Mouse (Mus musculus) thymus, adult 2 months (tissue): ENCODE results near the gene Tent4a. TPM values are rescaled to one million over a fixed set of nuclear protein-coding genes. Genes with fewer than 3 reads are reported as not detected.
A peak's percentile ranks its signal among the peaks of the same experiment; 100 is the strongest.
"Not testable (repeated sequence)": the region's sequence is repeated elsewhere in the genome, so short reads cannot be mapped to it uniquely, and the experiment has no call there.

Experiments
- DNase-seq: peaks from one replicate; pipeline ENCODE4 v3.0.0; 2021
- H3K27ac ChIP-seq: fragments of 200-500 bp; 2 replicates; pipeline ENCODE4 v1.5.1; 2012; ENCODE audit warnings: low read length, control low read depth; ENCODE audit not compliant: control insufficient read depth, insufficient read depth
- H3K27me3 ChIP-seq: fragments of 200-500 bp; 2 replicates; pipeline ENCODE4 v1.6.1; 2012; ENCODE audit warnings: mild to moderate bottlenecking, low read length, moderate library complexity, mixed read lengths; ENCODE audit not compliant: control insufficient read depth, insufficient read depth
- H3K36me3 ChIP-seq: fragments of 200-500 bp; 2 replicates; pipeline ENCODE4 v1.6.1; 2012; ENCODE audit warnings: mild to moderate bottlenecking, low read length, moderate library complexity; ENCODE audit not compliant: control insufficient read depth, insufficient read depth
- H3K4me1 ChIP-seq: fragments of 200-500 bp; replicated peaks from 2 replicates; pipeline ENCODE4 v1.6.1; 2012; ENCODE audit warnings: low read length; ENCODE audit not compliant: control insufficient read depth, insufficient read depth
- H3K4me3 ChIP-seq: fragments of 200-500 bp; 2 replicates; pipeline ENCODE4 v1.5.1; 2012; ENCODE audit warnings: mild to moderate bottlenecking, low read length, control low read depth, moderate library complexity; ENCODE audit not compliant: control insufficient read depth, insufficient read depth
- CTCF ChIP-seq: fragments of 200-500 bp; IDR thresholded peaks from 2 replicates; pipeline ENCODE4 v1.5.1; 2012; ENCODE audit warnings: mild to moderate bottlenecking, control low read depth, low read length, moderate library complexity, borderline replicate concordance; ENCODE audit not compliant: control insufficient read depth, poor library complexity, insufficient read depth; ENCODE audit errors: extremely low read depth
- POLR2A ChIP-seq: fragments of 200-500 bp; IDR thresholded peaks from 2 replicates; pipeline ENCODE4 v1.6.1; 2012; ENCODE audit warnings: mild to moderate bottlenecking, low read length, control low read depth, moderate library complexity; ENCODE audit not compliant: control insufficient read depth, poor library complexity, insufficient read depth; ENCODE audit errors: extremely low read depth
- WGBS: fragments of 180-500 bp; shearing (Covaris S2); methylation state at CpG from one replicate; pipeline ENCODE4 v1.1.7; 2018; 5-methylcytosine and 5-hydroxymethylcytosine counted together
- polyA plus RNA-seq: library from polyadenylated mRNA; depleted of rRNA; stranded (reverse); fragments of >200 nt; gene quantifications from 2 replicates; pipeline ENCODE4 v1.2.3, GENCODE M21; 2012; rRNA removed

Gene Tent4a
- 22.2 and 32.2 TPM in 2 replicates for polyA plus RNA-seq

DNA sequence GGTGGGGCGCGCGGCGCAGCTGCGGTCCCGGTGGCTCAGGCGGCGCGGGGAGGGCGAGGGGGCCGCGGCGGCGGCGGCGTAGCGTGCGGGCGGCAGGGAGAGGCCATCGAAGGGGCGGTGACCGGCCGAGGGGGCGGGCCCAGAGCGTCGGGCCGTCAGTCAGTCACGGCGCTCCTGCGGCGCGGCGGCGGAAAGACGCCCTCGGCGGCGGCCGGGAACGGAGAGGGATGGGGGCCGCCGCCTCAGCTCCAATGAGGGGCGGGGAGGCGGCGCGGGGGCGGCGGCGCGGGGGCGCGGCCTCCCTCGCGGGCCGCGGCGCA is at the start of gene Tent4a:
Tent4a (minus strand) TSS at position 284 of the 320 bp plus-strand sequence.
- 8% methylated on average over 51 of the region's 57 CpGs for WGBS
- DNase-seq: no peak
- TF ChIP-seq POLR2A (no peak; the same call in 1 of the 2 replicates), CTCF (0 out of 2 replicates have a peak, but pooled peaks have one; percentile 3)
- Histone ChIP-seq H3K36me3 (no peaks in the 10 kb centered on the region), H3K4me1 (peaks cover 29% of the 10 kb centered on the region), H3K27me3 (no peaks in the 10 kb centered on the region), H3K4me3 (peak within 1 kb of the TSS; percentile 72), H3K27ac (peak within 1 kb of the TSS; percentile 34)

DNA sequence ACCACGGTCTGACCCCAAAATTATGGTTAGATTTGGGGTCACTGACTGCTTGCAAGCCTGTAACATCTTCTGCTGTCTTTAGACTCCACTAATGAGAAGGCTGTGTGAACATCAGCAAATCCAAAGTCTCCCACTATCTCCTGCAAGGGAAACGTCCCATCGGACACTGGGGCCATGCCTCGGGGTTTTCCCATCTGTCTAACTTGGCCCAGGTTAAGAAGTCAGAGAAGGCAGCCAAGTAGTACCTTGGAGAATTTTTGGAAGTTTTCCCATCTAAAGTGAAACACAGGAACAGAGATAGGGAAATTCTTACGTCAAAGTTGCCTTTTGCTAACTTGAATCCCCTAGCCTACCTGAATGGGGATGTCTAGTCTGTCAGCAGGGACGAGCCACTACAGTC is 49.2 kb upstream of the Tent4a start:
- Histone ChIP-seq H3K4me1 (no peaks in the 10 kb centered on the region), H3K27me3 (no peaks in the 10 kb centered on the region), H3K36me3 (no peaks in the 10 kb centered on the region), H3K27ac (no peak overlapping the region), H3K4me3 (no peak overlapping the region)
- DNase-seq: no peak
- 92% methylated on average over 6 of the region's 6 CpGs for WGBS
- TF ChIP-seq CTCF (no peak), POLR2A (no peak)

DNA sequence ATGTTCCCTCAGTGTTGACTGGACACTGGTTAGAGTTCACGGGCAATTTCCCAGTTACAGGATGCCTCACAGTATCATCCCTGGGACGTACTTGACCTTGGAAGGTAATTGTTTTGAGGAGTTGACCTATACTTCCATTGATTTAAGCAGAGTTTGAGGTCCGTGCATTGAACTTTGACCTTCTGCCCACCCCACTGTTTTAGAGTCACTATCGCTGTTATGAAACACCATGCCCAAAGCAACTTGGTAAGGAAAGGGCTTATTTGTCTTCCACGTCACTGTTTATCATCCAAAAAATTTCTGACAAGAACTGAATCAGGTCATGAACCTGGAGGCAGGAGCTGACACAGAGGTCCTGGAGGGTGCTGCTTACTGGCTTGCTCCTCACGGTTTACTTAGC is 48.0 kb upstream of the Tent4a start:
- H3K27ac ChIP-seq: no peak overlapping the region
- H3K4me1 ChIP-seq: no peaks in the 10 kb centered on the region
- 95% methylated on average over 6 of the region's 6 CpGs for WGBS
- no peak for TF ChIP-seq CTCF
- no peak for TF ChIP-seq POLR2A
- H3K27me3 ChIP-seq: no peaks in the 10 kb centered on the region
- no peak overlapping the region for H3K4me3 ChIP-seq
- no peaks in the 10 kb centered on the region for H3K36me3 ChIP-seq
- DNase-seq: no peak

- H3K4me3 ChIP-seq: no peak overlapping the region
- 97% methylated on average over 16 of the region's 16 CpGs for WGBS
- no peaks in the 10 kb centered on the region for H3K36me3 ChIP-seq
- TF ChIP-seq CTCF (no peak), POLR2A (no peak)
- no peaks in the 10 kb centered on the region for H3K4me1 ChIP-seq
- no peak for DNase-seq
- H3K27me3 ChIP-seq: no peaks in the 10 kb centered on the region
- no peak overlapping the region for H3K27ac ChIP-seq
Observed at GRCm38 (mm10) chr13:69577181-69577834, 42.9 kb upstream of the Tent4a start.

- TF ChIP-seq CTCF (no peak), POLR2A (no peak)
- 90% methylated on average over 11 of the region's 11 CpGs for WGBS
- Histone ChIP-seq H3K27me3 (no peaks in the 10 kb centered on the region), H3K4me1 (no peaks in the 10 kb centered on the region), H3K4me3 (no peak overlapping the region), H3K27ac (no peak overlapping the region), H3K36me3 (no peaks in the 10 kb centered on the region)
- DNase-seq: no peak
Observed at GRCm38 (mm10) chr13:69576676-69577075, 42.3 kb upstream of the Tent4a start.

GRCm38 (mm10) chr13:69572594-69572993 is 38.2 kb upstream of the Tent4a start:
- Histone ChIP-seq H3K27ac (no peak overlapping the region), H3K27me3 (no peaks in the 10 kb centered on the region), H3K4me3 (no peak overlapping the region), H3K4me1 (no peaks in the 10 kb centered on the region), H3K36me3 (no peaks in the 10 kb centered on the region)
- TF ChIP-seq CTCF (no peak), POLR2A (no peak)
- WGBS: 94% methylated on average over 3 of the region's 3 CpGs
- no peak for DNase-seq

- no peaks in the 10 kb centered on the region for H3K4me1 ChIP-seq
- H3K36me3 ChIP-seq: no peaks in the 10 kb centered on the region
- no peak for TF ChIP-seq POLR2A
- 85% methylated on average over 9 of the region's 9 CpGs for WGBS
- no peaks in the 10 kb centered on the region for H3K27me3 ChIP-seq
- no peak overlapping the region for H3K27ac ChIP-seq
- no peak overlapping the region for H3K4me3 ChIP-seq
- no peak for DNase-seq
Observed at GRCm38 (mm10) chr13:69569201-69569600, 34.8 kb upstream of the Tent4a start.

DNA sequence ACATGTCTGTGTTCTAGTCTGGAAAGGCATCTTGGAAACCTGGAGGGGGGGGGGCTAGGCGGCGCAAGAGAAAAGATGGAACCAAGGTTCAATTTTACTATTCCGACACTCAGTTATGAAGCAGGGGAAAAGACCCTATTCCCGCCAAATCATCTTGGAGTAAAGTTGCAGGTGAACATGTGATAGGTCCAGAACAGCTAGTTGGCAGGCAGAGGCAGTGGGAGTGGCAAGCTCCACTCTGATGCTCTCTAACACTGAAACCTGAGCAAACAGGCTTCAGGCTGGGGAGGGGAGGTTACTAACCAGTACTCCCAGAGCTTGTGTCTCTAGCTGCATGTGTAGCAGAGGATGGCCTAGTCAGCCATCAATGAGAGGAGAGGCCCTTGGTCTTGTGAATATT is 31.0 kb upstream of the Tent4a start:
- H3K27ac ChIP-seq, H3K27me3 ChIP-seq, H3K36me3 ChIP-seq, DNase-seq, H3K4me1 ChIP-seq, H3K4me3 ChIP-seq: not testable (repeated sequence)
- WGBS: 97% methylated on average over 4 of the region's 4 CpGs
